Mouse (Mus musculus) neural tube, embryonic 10.5 days (tissue): ENCODE results near the gene Cep68.
"Not testable (repeated sequence)": the region's sequence is repeated elsewhere in the genome, so short reads cannot be mapped to it uniquely, and the experiment has no call there.

ENCODE experiments used
- DNase-seq: peaks from one replicate; pipeline ENCODE4 v3.0.0-alpha.2; 2017; ENCODE audit warnings: low spot score; ENCODE audit errors: extremely low spot score

Gene Cep68

DNA sequence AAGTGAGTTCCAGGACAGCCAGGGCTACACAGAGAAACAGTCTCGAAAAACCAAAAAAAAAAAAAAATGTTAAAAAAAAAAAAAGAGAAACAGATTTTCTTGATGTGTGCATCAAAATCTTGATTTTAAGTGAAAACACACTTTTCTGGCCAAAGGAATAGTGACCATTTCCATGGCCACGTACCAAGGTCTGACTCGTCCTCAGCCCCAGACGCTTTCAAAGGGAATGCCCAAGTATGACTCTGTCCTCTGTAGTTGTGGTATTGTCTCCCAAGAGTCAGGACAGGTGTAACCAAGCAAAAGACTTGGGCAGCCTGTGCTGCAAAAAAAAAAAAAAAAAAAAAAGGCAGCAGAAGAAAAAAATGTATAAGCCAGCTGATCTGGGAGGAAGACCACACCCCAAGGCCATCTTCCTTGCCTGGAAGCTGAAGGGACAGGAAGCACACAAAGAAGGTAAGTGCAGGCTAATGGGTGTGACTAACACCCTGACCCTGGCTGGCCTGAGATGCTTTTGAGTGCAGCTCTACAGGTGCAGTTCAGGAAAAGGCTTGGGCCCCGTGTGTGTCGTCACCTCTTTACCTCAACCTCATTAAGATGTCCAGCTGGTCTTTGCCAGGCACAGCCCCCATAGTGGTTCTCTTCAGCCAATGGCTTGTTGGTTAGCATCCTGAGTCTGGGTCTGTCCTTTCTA lies 6.7 kb downstream of the Cep68 start:
- peak; percentile 11 for DNase-seq

DNA sequence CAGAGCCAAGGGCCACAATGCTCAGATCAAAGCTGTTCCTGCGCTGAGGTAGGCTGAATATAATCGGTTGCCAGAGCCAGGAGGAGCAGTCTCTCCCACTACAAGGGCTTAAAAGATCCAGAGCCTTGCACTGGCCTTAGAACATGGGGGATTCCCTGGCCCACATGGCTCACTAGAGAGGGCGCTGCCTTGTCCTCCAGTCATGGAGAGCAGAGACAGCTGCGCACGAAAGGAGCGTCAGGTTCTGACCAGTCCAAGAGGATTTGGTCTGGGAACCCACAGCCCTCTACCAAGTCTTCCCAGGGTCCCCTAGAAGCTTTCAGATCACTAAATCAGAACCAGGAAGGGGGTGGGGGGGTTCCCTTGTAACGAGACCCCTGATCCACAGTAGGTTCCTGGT lies 7.9 kb downstream of the Cep68 start:
- DNase-seq: no peak

DNA sequence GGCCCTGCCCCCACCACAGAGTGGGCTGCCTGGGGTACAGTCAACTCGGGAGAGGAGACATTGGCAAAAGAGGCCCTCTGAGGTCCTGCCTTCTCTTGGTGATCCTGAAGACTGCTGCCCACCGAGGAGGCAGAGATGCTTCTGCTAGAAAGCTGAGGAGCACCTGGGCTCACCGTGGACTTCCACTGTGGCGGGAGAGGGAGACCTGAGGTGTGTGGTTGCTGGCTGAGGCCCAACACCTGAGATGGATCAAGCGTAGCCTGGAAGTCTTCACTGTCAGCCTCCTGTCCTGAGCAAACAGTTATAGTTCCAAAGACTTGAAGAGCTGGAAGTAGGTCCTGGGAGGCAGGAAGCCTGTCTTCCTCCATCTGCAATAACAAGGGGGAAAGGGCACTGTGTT lies 8.9 kb downstream of the Cep68 start:
- no peak for DNase-seq

DNA sequence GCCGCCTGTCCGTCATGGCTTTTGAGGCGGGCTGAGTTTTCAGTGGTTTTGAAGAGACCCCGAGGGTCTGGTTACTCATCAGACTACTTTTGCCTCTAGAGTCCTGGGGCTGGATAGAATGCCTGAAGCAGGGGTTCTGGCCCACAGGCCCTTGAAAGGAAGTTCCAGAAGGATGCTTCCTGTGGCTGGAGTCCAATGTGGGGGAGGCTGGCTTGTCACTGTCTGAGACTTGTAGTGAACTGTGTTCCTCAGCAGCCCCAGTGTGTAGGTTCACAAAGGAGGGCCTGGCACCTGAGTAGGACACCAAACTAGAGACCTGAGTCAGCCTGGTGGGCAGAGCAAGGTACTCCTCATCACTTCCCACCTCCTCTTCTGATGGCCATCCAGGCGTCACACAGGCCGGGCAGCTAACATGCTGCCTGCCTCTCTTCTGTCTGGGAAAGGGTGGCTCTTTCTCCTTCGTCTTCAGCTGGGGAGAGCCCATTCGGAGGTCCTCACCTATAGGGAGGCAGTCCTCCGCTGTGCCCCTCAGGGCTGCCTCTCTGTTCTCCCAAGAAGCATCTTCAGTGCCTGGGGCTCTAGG lies 9.9 kb downstream of the Cep68 start:
- DNase-seq: no peak

DNA sequence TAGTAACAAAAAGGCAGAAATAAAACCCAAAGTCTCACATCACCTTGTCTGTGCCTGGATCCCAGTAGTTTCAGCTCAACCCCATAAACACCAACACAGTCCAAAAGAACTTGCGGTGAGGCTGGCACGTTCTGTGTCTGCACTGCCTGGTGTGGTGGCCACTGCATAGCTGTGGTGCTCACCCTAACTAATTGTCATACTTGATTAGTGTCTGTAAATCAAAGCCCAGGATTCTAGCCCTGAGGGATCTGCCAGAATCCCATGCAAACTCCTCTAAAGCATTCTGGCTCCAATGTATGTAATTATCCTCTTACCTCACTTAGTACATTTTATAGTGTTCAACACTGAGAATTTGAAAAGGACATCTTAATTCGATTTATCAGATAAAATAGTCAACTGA lies 11.3 kb downstream of the Cep68 start:
- no peak for DNase-seq

DNA sequence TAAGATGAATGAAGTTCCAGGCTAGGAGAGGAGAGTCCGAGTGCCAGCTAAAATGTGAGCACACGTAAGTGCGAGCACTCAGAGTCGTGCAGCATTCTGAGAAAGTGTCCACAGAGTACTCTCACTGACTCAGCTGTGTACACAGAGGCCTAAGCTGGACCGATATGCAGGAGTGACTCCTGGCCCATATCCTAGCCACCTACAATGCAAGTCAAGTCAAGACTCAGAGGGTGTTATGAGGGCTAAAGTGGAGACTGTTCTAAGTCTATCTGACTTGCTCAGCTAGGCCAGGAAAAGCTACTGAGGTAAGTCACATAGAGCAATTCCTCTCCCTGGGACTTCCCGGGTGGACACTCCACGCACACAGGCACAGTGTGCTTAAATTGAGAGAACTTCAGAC lies 12.2 kb downstream of the Cep68 start:
- DNase-seq: no peak

DNA sequence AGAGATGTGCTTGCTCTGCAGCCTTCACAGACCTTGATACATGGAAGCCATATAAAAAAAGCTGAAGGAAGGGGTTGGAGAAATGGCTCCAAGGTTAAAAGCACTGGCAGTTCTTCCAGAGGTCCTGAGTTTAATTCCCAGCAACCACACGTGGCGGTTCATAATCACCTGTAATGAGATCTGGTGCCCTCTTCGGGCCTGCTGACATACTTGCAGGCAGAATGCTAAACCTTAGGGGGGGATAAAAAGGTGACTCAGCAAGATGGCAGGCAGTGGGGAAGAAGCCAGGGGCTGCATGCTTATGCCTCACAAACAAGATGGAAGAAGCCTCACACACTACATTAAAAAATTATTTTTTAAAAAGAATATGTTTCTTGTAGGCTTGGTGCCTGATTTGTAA lies 15.0 kb downstream of the Cep68 start:
- DNase-seq: no peak

DNA sequence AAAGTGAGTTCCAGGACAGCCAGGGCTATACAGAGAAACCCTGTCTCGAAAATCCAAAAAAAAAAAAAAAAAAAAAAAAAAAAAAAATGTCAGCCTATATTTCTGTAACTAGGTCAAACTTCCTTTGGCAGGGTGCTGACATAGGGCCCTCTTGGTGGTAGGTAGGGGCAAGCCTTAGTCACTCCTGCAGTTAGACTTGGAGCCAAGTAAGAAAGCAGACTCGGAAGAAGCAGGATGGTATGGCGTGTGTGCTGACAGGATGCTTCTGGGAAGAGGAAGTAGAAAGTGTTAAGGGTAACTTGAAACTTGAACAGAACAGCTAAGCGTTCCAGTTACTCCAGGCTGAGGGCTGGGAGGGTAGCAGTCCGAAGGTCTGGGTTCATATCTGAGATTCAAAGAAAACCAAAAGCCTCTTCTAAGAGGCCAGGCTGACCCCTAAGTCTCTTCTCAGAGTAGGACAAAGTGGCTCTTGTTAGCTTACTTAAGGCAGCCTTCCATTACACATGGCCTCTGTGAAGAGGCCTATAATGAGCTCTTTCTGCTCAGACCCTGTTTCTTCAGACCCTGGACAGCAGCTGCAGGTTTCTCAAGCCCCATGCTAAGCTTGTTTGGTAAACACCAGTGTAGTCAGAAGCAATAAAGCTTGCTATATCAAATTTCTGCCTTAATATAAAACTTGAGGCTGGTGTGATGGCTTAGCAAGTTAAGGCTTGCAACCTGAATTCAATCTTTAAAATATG lies 17.0 kb downstream of the Cep68 start:
- no peak for DNase-seq

DNA sequence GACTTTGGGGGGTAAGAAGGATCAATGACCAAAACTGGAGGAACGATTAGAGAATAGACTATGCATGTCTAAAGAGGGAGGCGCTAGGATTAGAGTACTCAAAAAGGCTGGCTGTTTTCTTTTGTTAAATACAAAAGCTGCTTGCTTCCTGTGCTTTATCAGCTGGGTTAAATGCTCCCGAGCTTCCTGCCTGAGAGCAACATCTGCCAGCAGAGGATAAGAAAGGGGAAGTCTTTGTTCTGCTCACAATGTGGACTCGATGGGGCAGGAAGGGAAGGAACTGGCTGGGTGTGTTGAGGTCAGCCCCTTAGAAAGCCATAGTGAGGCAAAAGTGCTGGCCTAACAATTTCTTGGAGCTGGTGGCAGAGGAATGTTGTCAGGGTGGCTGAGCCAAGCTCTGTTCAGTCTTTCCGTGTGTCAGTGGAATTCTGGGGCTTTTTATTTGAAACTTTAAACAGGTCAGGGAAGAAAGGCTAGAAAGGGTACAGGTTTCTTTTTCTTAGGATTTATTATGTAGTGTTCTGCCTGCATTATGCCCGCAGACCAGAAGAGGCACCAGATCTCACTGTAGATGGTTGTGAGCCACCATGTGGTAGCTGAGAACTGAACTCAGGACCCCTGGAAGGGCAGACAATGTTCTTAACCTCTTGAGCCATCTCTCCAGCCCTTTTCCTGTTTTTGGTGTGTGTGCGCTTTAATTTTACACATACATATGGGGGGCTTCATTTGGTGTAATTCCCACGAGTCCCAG lies 17.9 kb downstream of the Cep68 start:
- DNase-seq: peak; percentile 30

DNA sequence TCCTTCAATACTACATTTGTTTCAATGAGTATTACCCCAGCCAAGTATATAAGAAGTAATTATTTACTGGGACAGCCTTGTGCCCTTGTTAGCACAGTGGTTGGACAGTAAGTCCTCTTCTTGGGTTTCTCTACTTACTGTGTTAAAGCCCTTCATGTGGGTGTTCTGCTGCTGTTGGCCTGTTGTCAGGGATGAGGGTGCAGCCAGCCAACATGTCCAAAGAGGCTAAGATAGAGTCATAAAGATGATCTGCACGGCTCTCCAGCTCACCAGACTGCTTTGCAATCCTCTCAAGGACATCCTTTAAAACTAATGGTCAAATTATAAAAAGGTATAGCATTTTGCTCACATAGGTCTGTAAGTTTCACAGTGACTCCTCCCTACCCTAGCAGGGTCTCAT lies 18.9 kb downstream of the Cep68 start:
- no peak for DNase-seq

DNA sequence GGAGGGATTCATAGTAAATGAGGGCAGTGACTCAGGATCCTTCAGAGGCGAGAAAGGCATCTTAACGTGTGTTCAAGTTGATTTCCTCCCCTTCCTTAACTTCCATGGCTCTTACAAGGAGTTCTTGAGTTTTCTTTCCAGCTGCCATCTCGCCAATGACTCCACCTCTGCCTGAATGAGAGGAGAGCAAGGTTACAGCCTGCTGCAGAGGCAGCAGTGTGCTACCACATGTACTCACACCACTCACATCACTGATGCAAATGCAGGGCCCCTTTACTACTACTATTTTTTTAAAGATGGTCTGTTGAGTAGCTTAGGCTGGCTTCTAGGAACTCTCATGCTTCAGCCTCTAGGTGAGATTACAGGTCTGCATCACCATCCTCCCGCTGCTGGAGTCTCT lies 19.9 kb downstream of the Cep68 start:
- DNase-seq: no peak

DNA sequence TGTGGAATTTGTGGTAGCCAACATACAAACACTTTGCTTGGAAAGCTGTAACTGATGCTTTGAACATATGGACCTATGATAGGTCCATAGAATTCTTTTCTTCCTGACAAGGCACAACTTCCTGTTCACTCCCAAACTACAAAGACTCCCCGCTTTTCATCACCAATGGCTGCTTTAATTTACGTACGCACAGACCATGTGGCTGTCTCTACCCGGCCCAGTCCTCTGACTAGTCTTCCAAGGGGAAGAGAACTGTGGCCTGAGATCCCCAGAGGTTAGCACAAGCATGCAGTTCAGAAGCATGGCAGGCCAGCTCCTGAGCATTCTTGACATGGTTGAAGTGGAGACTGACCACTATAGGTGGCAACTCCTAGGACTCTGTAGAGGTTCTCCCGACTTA lies 20.6 kb downstream of the Cep68 start:
- no peak for DNase-seq

DNA sequence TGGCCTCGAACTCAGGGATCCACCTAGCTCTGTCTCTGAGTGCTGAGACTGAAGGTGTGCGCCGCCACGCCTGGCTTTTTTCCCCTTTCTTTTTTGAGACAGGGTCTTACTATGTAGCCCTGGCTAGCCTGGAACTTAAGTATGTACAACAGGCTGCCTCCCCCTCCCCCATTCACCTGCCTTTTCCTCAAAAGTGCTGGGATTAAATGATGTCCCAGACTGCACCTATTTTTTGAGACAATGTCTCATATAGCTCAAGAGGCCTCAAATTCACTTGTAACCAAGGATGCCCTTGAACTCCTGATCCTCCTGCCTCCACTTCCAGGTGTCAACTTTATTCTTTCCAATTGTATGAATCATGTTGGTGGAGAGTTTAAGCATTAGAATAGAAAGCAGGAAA lies 23.3 kb downstream of the Cep68 start:
- no peak for DNase-seq

DNA sequence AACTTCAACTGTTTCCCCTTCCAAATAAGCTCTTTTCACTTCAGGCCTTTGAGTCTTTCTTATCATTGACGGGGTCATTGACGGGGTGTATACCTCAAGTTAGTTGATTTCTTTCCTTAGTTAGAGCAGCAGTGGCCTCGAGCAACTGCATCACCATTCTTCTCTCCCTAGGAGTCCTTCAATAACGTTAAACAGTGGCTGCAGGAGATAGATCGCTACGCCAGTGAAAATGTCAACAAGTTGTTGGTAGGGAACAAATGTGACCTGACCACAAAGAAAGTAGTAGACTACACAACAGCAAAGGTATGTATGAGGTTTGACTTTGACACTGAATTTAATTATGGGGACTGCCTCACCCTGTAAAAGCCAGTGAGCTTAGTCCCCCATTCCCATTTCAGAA lies 25.0 kb downstream of the Cep68 start:
- no peak for DNase-seq

DNA sequence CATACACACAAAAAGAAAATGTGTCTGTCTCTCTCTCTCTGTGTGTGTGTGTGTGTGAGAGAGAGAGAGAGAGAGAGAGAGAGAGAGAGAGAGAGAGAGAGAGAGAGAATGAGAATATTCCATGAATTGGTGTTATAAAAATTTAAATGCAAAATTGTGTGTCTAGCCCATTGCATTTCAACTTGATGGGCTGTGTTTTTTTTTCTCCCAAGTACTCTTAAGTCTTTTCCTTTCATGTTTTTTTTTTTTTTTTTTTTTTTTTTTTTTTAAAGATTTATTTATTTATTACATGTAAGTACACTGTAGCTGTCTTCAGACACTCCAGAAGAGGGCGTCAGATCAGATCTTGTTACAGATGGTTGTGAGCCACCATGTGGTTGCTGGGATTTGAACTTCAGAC lies 27.6 kb downstream of the Cep68 start:
- not testable (repeated sequence) for DNase-seq

DNA sequence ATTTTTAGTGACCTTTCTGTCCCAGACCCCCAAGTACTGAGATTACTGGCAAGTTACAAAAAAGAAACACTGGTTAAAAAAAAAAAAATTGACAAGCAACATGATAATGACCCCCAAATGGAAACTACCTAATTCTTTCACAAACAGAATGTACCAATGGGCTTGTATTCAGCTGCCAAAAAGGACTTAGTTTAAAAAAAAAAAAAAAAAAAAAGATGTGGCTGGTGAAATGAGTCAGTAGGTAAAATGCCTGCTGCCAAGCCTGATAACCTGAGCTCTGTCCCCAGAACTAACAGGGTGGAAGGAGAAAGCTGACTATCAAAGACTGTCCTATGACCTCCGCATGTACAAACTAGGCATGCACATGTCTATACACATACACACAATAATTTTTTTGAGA lies 32.0 kb downstream of the Cep68 start:
- DNase-seq: no peak

DNA sequence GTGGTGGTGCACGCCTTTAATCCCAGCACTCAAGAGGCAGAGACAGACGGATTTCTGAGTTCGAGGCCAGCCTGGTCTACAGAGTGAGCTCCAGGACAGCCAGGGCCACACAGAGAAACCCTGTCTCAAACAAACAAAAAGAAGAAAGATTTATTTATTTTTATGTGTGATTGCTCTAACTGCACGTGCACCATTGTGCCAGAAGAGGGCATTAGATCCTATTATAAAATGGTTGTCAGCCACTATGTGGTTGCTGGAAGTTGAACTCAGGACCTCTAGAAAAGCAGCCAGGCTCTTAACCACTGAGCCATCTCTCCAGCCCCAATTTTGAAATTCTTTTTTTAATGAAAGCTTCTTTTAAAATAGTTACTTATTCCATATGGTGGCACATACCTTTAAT lies 32.8 kb downstream of the Cep68 start:
- DNase-seq: no peak

DNA sequence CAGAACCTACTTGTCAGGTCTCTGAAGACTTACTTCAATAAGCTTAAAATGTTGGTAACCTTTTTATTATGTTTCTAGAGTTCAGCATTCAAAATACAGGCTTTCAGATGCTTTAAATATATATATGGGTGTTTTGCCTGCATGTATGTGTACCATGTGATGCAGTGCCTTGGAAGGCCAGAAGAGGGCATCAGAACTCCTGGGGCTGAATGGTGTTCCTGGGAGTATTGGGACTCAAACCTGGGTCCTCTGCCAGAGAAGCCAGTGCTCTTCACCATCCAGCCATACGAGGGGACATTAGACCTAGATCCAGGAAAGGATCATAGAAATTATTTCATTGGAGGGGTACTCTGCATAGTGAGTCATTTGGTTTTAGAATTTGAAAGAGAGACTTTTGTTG lies 34.5 kb downstream of the Cep68 start:
- DNase-seq: no peak

DNA sequence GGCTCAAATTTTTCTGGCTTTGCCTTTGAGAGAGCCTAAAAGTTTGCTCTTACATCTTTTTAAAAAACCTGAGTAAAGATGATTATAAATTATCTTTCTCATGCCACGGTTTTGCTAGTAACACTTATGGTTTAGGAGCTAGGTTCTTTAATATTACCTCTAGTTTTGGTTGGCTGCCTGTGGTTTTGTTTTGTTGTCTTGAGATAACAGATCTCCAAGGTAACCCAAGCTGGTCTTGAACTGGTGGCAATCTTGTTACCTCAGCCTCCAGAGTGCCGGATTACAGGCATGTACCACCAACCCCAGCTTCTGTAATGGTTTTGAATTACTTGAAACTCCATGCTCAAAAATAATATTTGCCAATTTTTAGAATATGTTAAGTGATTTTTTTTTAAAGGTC lies 37.4 kb downstream of the Cep68 start:
- no peak for DNase-seq

DNA sequence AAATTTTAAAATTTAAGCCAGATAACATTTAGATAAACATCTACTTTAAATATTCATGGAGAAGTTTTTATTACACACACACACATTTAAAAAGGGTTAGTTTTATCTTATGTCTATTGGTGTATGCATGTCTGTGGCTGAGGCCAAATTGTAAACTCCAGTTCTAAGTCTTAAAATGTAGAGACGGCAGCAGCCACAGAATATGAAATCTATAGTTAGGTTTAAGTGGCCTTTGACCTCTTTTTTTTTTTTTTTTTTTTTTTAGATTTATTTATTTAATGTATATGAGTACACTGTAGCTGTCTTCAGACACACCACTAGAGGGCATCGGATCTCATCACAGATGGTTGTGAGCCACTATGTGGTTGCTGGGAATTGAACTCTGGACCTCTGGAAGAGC lies 41.6 kb downstream of the Cep68 start:
- DNase-seq: no peak

DNA sequence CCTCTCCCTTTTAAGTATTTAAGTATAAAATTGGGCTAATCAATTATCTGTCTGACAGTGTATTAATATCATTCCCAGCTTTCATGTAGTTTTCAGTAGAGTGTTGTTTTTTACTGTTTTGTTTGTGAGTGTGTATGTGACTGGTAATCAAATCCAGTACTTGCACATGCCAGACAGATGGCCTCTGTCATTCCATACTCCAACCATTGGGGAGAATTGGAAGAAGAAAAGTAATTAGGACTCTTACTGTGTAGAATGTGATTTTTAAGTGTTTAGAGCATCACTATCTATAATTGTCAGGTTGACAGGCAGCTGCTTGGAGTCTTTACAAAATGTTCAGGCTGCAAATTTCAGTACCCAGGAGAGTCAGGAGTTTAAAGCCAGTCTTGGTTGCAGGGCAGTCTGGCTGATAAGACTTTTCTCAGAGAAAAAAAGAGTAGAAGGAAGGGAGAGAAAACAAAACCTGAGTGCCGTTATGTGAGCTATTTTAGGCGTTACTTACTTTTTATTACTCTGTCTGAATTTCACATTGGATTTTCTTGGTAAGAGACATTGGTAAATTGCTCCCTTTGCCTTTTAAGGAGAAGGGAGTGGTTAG lies 42.5 kb downstream of the Cep68 start:
- no peak for DNase-seq

DNA sequence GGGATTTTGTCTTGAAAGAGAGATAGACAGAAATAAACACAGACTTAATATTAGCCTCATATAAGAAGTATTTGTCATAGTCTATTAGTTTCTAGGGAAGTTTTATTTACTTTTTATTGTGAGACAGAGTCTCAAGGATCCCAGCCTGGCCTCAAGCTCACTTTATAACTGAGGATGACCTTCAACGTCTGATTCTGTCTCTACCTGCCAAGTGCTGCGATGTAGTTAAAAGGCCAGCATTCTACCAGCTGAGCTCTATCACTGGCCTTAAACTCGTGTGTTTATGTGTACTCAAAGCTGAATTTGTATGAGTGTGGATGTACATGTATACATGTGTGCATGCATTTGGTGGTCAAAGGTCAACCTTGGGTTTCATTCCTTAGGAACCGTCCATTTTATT lies 43.7 kb downstream of the Cep68 start:
- DNase-seq: no peak
